Mouse (Mus musculus) liver, embryonic 14.5 days (tissue): ENCODE measurements at regions not wholly inside any gene's neighbourhood (a gene's known extent, or its start where the extent isn't known, plus 50 kb on each side); places are given as distances from the start of the nearest gene placed in this dataset.

Experiments
- ATAC-seq: fragments of 200-750 bp; cut with Nextera tagmentation; 2 replicates; pipeline ENCODE4 v1.8.0; 2017; ENCODE audit warnings: moderate number of reproducible peaks, mild to moderate bottlenecking, moderate library complexity; ENCODE audit not compliant: insufficient read depth
- DNase-seq, 3 experiments: peaks; one replicate each; pipeline ENCODE4 v3.0.0-alpha.2; 2012 to 2013; ENCODE audit warnings: low read depth in 3 of 3, low spot score in 3 of 3
- H3K27ac ChIP-seq: fragments of 300-500 bp; sonication (generic); 2 replicates; pipeline ENCODE4 v1.5.1; 2014; ENCODE audit warnings: moderate library complexity, mild to moderate bottlenecking, control low read depth, inconsistent platforms
- H3K27me3 ChIP-seq: fragments of 300-500 bp; sonication (generic); 2 replicates; pipeline ENCODE4 v1.6.1; 2014; ENCODE audit warnings: mild to moderate bottlenecking, low read length, moderate library complexity; ENCODE audit not compliant: control insufficient read depth, insufficient read depth
- H3K36me3 ChIP-seq: fragments of 300-500 bp; sonication (generic); replicated peaks from 2 replicates; pipeline ENCODE4 v1.6.1; 2014; ENCODE audit warnings: low read depth; ENCODE audit not compliant: control insufficient read depth, insufficient read depth
- H3K4me1 ChIP-seq, 2 experiments: fragments of 200-500 bp in 1 of 2; fragments of 300-500 bp in 1 of 2; sonication (generic) in 1 of 2; replicated peaks; 2 replicates each; pipeline ENCODE4 v1.6.1; 2012 to 2014; ENCODE audit warnings: antibody characterized with exemption in 1 of 2, inconsistent platforms in 1 of 2, low read length in 1 of 2; ENCODE audit not compliant: control insufficient read depth in 2 of 2, insufficient read depth in 2 of 2
- H3K4me2 ChIP-seq: fragments of 300-500 bp; sonication (generic); 2 replicates; pipeline ENCODE4 v1.6.1; 2014; ENCODE audit warnings: low read depth, mild to moderate bottlenecking, control low read depth, moderate library complexity
- H3K4me3 ChIP-seq, 2 experiments: fragments of 200-500 bp in 1 of 2; fragments of 300-500 bp in 1 of 2; sonication (generic) in 1 of 2; 2 replicates each; pipeline ENCODE4 v1.5.1; 2012 to 2014; ENCODE audit warnings: low read depth in 2 of 2, low read length in 2 of 2, mild to moderate bottlenecking in 2 of 2, control low read depth in 1 of 2, inconsistent platforms in 1 of 2, moderate library complexity in 1 of 2; ENCODE audit not compliant: insufficient read depth in 1 of 2
- H3K9ac ChIP-seq: fragments of 300-500 bp; sonication (generic); replicated peaks from 2 replicates; pipeline ENCODE4 v1.6.1; 2014; ENCODE audit warnings: mild to moderate bottlenecking, control low read depth, moderate library complexity
- H3K9me3 ChIP-seq: fragments of 300-500 bp; sonication (generic); 2 replicates; pipeline ENCODE4 v1.6.1; 2016; ENCODE audit warnings: low read length, mixed read lengths; ENCODE audit not compliant: control insufficient read depth
- CTCF ChIP-seq: IDR thresholded peaks from 2 replicates; pipeline ENCODE4 v1.5.1; 2016; ENCODE audit warnings: antibody characterized with exemption, low read depth, control low read depth
- EP300 ChIP-seq: IDR thresholded peaks from 2 replicates; pipeline ENCODE4 v1.6.1; 2016; ENCODE audit warnings: antibody characterized with exemption, low read depth
- WGBS: fragments of 180-500 bp; shearing (Covaris S2); extraction: QIAGEN DNeasy Blood & Tissue Kit; methylation state at CpG from one replicate; pipeline ENCODE4 v1.1.7; 2014; ENCODE audit not compliant: insufficient replicate concordance; 5-methylcytosine and 5-hydroxymethylcytosine counted together

DNA sequence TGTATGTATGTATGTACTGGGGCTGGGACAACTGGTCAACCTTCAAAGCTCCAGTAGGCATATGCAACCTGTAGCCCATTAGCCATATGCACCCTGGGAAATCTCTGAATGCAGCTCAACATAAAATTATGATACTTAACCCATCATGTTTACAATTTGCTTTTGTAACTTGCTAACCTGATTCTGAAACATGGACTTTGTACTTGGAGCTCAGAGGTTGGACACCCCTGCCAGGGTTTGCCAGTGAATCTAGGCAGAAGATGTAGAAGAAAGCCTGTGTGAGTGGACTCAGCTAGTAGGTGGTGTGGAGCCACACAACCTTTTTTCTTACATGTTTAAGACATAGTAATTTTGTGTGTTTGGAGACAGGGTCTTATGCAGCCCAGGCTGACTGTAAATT, 248.7 kb upstream of the Tle3 start:
- Histone ChIP-seq H3K9me3 (no peaks in the 10 kb centered on the region), H3K36me3 (no peaks in the 10 kb centered on the region)
- ATAC-seq, result no peak

DNA sequence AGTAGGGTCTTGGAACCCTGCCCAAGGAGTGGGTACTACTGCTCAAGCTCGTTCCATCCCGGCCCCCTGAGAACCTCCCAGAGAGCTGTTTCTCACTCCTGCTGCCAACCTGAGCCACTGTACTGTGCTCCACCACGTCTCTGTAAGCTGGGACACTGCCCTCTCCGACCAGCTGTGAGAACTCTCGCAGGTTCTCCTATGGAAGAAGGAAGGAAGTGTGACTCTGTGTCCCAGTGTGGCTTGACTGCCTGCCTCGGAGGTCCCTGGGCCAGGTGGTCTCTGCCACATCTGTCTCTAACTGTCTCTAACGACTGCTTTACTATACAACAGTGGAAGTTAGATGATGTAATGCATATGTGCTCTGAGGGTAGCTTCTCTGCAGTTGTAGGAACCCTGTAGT, 246.4 kb upstream of the Tle3 start:
- DNase-seq (no peak), ATAC-seq (no peak)
- no peak overlapping the region for H3K4me2 ChIP-seq
- H3K9me3 ChIP-seq, result no peaks in the 10 kb centered on the region
- H3K36me3 ChIP-seq, result no peaks in the 10 kb centered on the region
- H3K27ac ChIP-seq, result no peak overlapping the region
- no peaks in the 10 kb centered on the region for H3K27me3 ChIP-seq
- TF ChIP-seq CTCF, result no peak
- TF ChIP-seq EP300, result no peak
- WGBS, result 40% methylated on average over 7 of the region's 7 CpGs
- H3K4me1 ChIP-seq, result no peaks in the 10 kb centered on the region
- H3K9ac ChIP-seq, result no peak overlapping the region
- no peak overlapping the region for H3K4me3 ChIP-seq

More for the DNA sequence above, 248.7 kb upstream of the Tle3 start:
- H3K4me3 ChIP-seq, result no peak overlapping the region
- H3K27me3 ChIP-seq, result no peaks in the 10 kb centered on the region
- peaks cover 0 to 6% of the 10 kb centered on the region in 2 experiments; a peak in 2 of 4 replicates for H3K4me1 ChIP-seq
- no peak overlapping the region for H3K9ac ChIP-seq
- no peak overlapping the region for H3K4me2 ChIP-seq
- no peak overlapping the region for H3K27ac ChIP-seq
- no peak for TF ChIP-seq EP300
- TF ChIP-seq CTCF, result no peak
- DNase-seq, result no peak

DNA sequence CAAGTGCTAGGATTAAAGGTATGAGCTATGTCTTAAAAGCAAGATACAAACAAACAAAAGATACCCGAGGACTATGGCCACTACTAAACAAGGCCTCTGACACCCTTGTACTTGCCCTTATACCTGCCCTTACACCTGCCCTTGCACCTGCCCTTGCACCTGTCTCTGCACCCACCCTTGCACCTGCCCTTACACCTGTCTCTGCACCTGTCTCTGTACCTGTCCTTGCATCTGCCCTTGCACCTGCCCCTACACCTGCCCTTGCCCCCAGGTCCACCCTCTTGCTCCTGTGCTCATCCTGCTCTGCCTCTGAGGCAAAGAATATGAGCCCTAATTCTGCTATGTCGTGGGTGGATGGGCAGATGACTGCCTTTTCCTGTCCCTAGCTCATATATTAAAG, 244.1 kb upstream of the Tle3 start:
- Histone ChIP-seq H3K9me3 (no peaks in the 10 kb centered on the region), H3K4me1 (no peaks in the 10 kb centered on the region), H3K4me2 (no peak overlapping the region), H3K27me3 (no peaks in the 10 kb centered on the region), H3K9ac (no peak overlapping the region), H3K27ac (no peak overlapping the region), H3K36me3 (no peaks in the 10 kb centered on the region), H3K4me3 (no peak overlapping the region)
- 36% methylated on average over 2 of the region's 2 CpGs for WGBS
- DNase-seq (no peak), ATAC-seq (no peak)
- TF ChIP-seq CTCF (no peak), EP300 (no peak)

DNA sequence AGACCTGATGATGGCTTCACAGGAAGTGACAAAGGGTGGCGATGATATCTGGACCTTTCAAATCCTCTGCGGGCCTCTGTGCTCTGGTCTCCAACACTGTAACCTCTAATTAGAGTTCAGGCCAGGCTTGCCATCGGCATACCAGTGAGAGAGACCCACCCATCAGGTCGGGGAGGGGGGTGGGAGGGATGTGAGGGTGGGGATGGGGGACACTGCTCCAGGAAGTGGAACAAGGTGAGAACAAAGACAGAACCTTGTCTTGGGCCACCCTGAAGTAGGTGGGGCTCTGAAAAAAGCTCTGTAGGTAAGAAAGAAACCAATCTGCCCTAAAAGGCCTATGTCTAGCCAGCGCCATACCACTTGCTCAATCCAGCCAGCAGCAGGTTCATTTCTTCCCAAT, 243.0 kb upstream of the Tle3 start:
- Histone ChIP-seq H3K4me1 (no peaks in the 10 kb centered on the region), H3K36me3 (no peaks in the 10 kb centered on the region), H3K4me3 (no peak overlapping the region), H3K27me3 (no peaks in the 10 kb centered on the region), H3K9ac (no peak overlapping the region), H3K27ac (no peak overlapping the region), H3K4me2 (no peak overlapping the region), H3K9me3 (no peaks in the 10 kb centered on the region)
- 44% methylated on average over 5 of the region's 5 CpGs for WGBS
- no peak for TF ChIP-seq EP300
- no peak for TF ChIP-seq CTCF
- no peak for DNase-seq
- no peak for ATAC-seq

DNA sequence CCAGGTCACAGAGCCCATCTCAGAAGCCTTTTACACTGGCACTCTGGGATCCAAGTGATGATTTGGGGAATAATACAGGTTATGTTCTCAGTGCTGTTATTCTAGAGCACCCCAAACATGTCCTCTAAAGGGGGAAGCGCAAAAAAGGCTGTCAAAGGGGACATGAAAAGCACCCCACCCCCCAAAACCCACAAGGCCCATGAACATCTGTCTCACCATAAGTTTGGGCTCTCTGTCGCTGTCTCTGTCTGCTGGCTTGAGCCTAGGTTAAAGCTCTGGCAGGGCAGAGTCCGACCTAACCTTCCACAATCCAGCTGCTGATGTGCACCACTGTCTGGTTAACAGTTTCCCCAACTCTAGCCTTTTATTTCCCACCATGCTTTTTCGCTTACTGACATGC, 241.3 kb upstream of the Tle3 start:
- WGBS, result 60% methylated on average over 4 of the region's 4 CpGs
- Histone ChIP-seq H3K4me3 (no peak overlapping the region), H3K9me3 (no peaks in the 10 kb centered on the region), H3K27me3 (no peaks in the 10 kb centered on the region), H3K9ac (no peak overlapping the region), H3K4me1 (no peaks in the 10 kb centered on the region), H3K4me2 (no peak overlapping the region), H3K27ac (no peak overlapping the region), H3K36me3 (no peaks in the 10 kb centered on the region)
- TF ChIP-seq EP300 (no peak), CTCF (no peak)
- ATAC-seq (no peak), DNase-seq (no peak)
